Mouse (Mus musculus): ENCODE results near the gene Rhox4g. TPM values are rescaled to one million over a fixed set of nuclear protein-coding genes. Genes with fewer than 3 reads are reported as not detected.

Rhox4g gene
- polyA plus RNA-seq, 1 experiment from 2014 or later = 0.15 TPM

Other genes with a start within 250 kb of the Rhox4g start
- gene Rhox2b, start 239.3 kb downstream of the Rhox4g start, polyA plus RNA-seq (2014; fragmentation: Nextera tagmentation; extraction: Ambion mirVana) = 0.33 TPM in 1 of 2 replicates, not detected in the other
- gene Rhox4b, start 218.8 kb downstream of the Rhox4g start, polyA plus RNA-seq (2014; fragmentation: Nextera tagmentation; extraction: Ambion mirVana) = 0.18 TPM in 1 of 2 replicates, not detected in the other
- 0.67 and 1.3 TPM in 2 replicates for gene Rhox2c, start 197.6 kb downstream of the Rhox4g start, polyA plus RNA-seq (2014; fragmentation: Nextera tagmentation; extraction: Ambion mirVana)
- gene Rhox3c, start 192.7 kb downstream of the Rhox4g start, polyA plus RNA-seq (2014; fragmentation: Nextera tagmentation; extraction: Ambion mirVana) = not detected in 2 replicates
- gene Rhox4c, start 171.0 kb downstream of the Rhox4g start, polyA plus RNA-seq (2014; fragmentation: Nextera tagmentation; extraction: Ambion mirVana) = not detected in 2 replicates
- not detected in 2 replicates for gene Rhox2d, start 157.9 kb downstream of the Rhox4g start, polyA plus RNA-seq (2014; fragmentation: Nextera tagmentation; extraction: Ambion mirVana)
- not detected in 2 replicates for gene Rhox4d, start 137.0 kb downstream of the Rhox4g start, polyA plus RNA-seq (2014; fragmentation: Nextera tagmentation; extraction: Ambion mirVana)
- not detected in 2 replicates for gene Rhox2e, start 120.9 kb downstream of the Rhox4g start, polyA plus RNA-seq (2014; fragmentation: Nextera tagmentation; extraction: Ambion mirVana)
- not detected in 2 replicates for gene Rhox3e, start 109.3 kb downstream of the Rhox4g start, polyA plus RNA-seq (2014; fragmentation: Nextera tagmentation; extraction: Ambion mirVana)
- gene Rhox4e, start 93.9 kb downstream of the Rhox4g start, polyA plus RNA-seq (2014; fragmentation: Nextera tagmentation; extraction: Ambion mirVana) = not detected in 2 replicates
- gene Rhox2f, start 79.9 kb downstream of the Rhox4g start, polyA plus RNA-seq (2014; fragmentation: Nextera tagmentation; extraction: Ambion mirVana) = 0.33 TPM in 1 of 2 replicates, not detected in the other
- gene Rhox3f, start 70.3 kb downstream of the Rhox4g start, polyA plus RNA-seq (2014; fragmentation: Nextera tagmentation; extraction: Ambion mirVana) = not detected in 2 replicates
- not detected in 2 replicates for gene Rhox4f, start 43.6 kb downstream of the Rhox4g start, polyA plus RNA-seq (2014; fragmentation: Nextera tagmentation; extraction: Ambion mirVana)
- not detected in 2 replicates for gene Rhox3g, start 22.7 kb downstream of the Rhox4g start, polyA plus RNA-seq (2014; fragmentation: Nextera tagmentation; extraction: Ambion mirVana)
- gene Rhox2g, start 7.9 kb downstream of the Rhox4g start, polyA plus RNA-seq (2014; fragmentation: Nextera tagmentation; extraction: Ambion mirVana) = not detected in 2 replicates
- not detected in 2 replicates for gene Rhox3h, start 17.4 kb upstream of the Rhox4g start, polyA plus RNA-seq (2014; fragmentation: Nextera tagmentation; extraction: Ambion mirVana)
- gene Rhox2h, start 21.9 kb upstream of the Rhox4g start, polyA plus RNA-seq (2014; fragmentation: Nextera tagmentation; extraction: Ambion mirVana) = not detected in 2 replicates
- 1.2 and 1.4 TPM in 2 replicates for gene Rhox5, start 153.5 kb upstream of the Rhox4g start, polyA plus RNA-seq (2014; fragmentation: Nextera tagmentation; extraction: Ambion mirVana)
- not detected in 2 replicates for gene Rhox6, start 175.6 kb upstream of the Rhox4g start, polyA plus RNA-seq (2014; fragmentation: Nextera tagmentation; extraction: Ambion mirVana)
- gene Rhox7a, start 180.4 kb upstream of the Rhox4g start, polyA plus RNA-seq (2014; fragmentation: Nextera tagmentation; extraction: Ambion mirVana) = not detected in 2 replicates
- gene Rhox8, start 227.6 kb upstream of the Rhox4g start, polyA plus RNA-seq (2014; fragmentation: Nextera tagmentation; extraction: Ambion mirVana) = 0.11 TPM in 1 of 2 replicates, not detected in the other
- not detected in 2 replicates for gene Rhox7b, start 245.9 kb upstream of the Rhox4g start, polyA plus RNA-seq (2014; fragmentation: Nextera tagmentation; extraction: Ambion mirVana)

All from midbrain, embryonic 11.5 days (tissue).